Mouse (Mus musculus) heart, postnatal 0 days (tissue): ENCODE results near the gene Ufl1. TPM values are rescaled to one million over a fixed set of nuclear protein-coding genes. Genes with fewer than 3 reads are reported as not detected.

Experiments
- ATAC-seq: fragments of 200-750 bp; cut with Nextera tagmentation; 2 replicates; pipeline ENCODE4 v1.8.0; 2017; ENCODE audit warnings: low read depth, moderate number of reproducible peaks, moderate library complexity; ENCODE audit not compliant: insufficient read depth
- DNase-seq: peaks from one replicate; pipeline ENCODE4 v3.0.0-alpha.2; 2016; ENCODE audit warnings: low spot score
- H3K27ac ChIP-seq: fragments of 300-500 bp; sonication (generic); 2 replicates; pipeline ENCODE4 v1.5.1; 2014; ENCODE audit warnings: low read depth, mild to moderate bottlenecking
- H3K27me3 ChIP-seq: fragments of 300-500 bp; sonication (generic); 2 replicates; pipeline ENCODE4 v1.6.1; 2014; ENCODE audit warnings: low read length, mixed read lengths; ENCODE audit not compliant: control insufficient read depth, insufficient read depth
- H3K36me3 ChIP-seq: fragments of 300-500 bp; sonication (generic); replicated peaks from 2 replicates; pipeline ENCODE4 v1.6.1; 2014; ENCODE audit warnings: low read length, mixed read lengths; ENCODE audit not compliant: control insufficient read depth, insufficient read depth
- H3K4me1 ChIP-seq: fragments of 300-500 bp; sonication (generic); 2 replicates; pipeline ENCODE4 v1.6.1; 2014; ENCODE audit warnings: antibody characterized with exemption; ENCODE audit not compliant: control insufficient read depth, insufficient read depth
- H3K4me2 ChIP-seq: fragments of 300-500 bp; sonication (generic); 2 replicates; pipeline ENCODE4 v1.6.1; 2014; ENCODE audit warnings: low read depth, mild to moderate bottlenecking, low read length, moderate library complexity
- H3K4me3 ChIP-seq: fragments of 300-500 bp; sonication (generic); 2 replicates; pipeline ENCODE4 v1.5.1; 2014; ENCODE audit warnings: low read depth, low read length
- H3K9ac ChIP-seq: fragments of 300-500 bp; sonication (generic); replicated peaks from 2 replicates; pipeline ENCODE4 v1.6.1; 2014; ENCODE audit warnings: low read depth, low read length, mixed read lengths
- H3K9me3 ChIP-seq: fragments of 300-500 bp; sonication (generic); replicated peaks from 2 replicates; pipeline ENCODE4 v1.6.1; 2016; ENCODE audit warnings: low read length; ENCODE audit not compliant: control insufficient read depth
- CTCF ChIP-seq: IDR thresholded peaks from 2 replicates; pipeline ENCODE4 v1.5.1; 2016; ENCODE audit warnings: antibody characterized with exemption, control low read depth, low read depth
- EP300 ChIP-seq: IDR thresholded peaks from 2 replicates; pipeline ENCODE4 v1.6.1; 2016; ENCODE audit warnings: antibody characterized with exemption, low read depth
- WGBS: fragments of 180-500 bp; shearing (Covaris S2); extraction: QIAGEN DNeasy Blood & Tissue Kit; methylation state at CpG from one replicate; pipeline ENCODE4 v1.1.7; 2014; 5-methylcytosine and 5-hydroxymethylcytosine counted together
- polyA plus RNA-seq: library from polyadenylated mRNA; unstranded; fragments of >200 nt; fragmentation: Nextera tagmentation; extraction: Ambion mirVana; gene quantifications from 2 replicates; pipeline ENCODE4 v1.2.1, GENCODE M21; 2015
- total RNA-seq: library from RNA; depleted of rRNA; stranded (reverse); fragments of >200 nt; gene quantifications from 2 replicates; pipeline ENCODE4 v1.2.3, GENCODE M21; 2014; ENCODE audit warnings: low replicate concordance; rRNA removed

Ufl1 gene
- total and polyA plus RNA-seq, 2 experiments from 2014 or later = 3.5 to 46.3 TPM

GRCm38 (mm10) chr4:25213451-25213850, 68.2 kb downstream of the Ufl1 start:
- ATAC-seq (no peak), DNase-seq (no peak)
- Histone ChIP-seq H3K9me3 (no peaks in the 10 kb centered on the region), H3K27ac (no peak overlapping the region), H3K27me3 (no peaks in the 10 kb centered on the region), H3K4me2 (no peak overlapping the region), H3K4me3 (no peak overlapping the region), H3K4me1 (no peaks in the 10 kb centered on the region), H3K36me3 (no peaks in the 10 kb centered on the region), H3K9ac (no peak overlapping the region)
- no peak for TF ChIP-seq EP300
- no peak for TF ChIP-seq CTCF
- WGBS = 43% methylated on average over 5 of the region's 5 CpGs

GRCm38 (mm10) chr4:25206166-25206565, 75.5 kb downstream of the Ufl1 start:
- ATAC-seq = no peak
- TF ChIP-seq EP300 (no peak), CTCF (no peak)
- Histone ChIP-seq H3K9ac (no peak overlapping the region), H3K9me3 (no peaks in the 10 kb centered on the region), H3K4me1 (no peaks in the 10 kb centered on the region), H3K27me3 (no peaks in the 10 kb centered on the region), H3K4me2 (no peak overlapping the region), H3K36me3 (no peaks in the 10 kb centered on the region), H3K27ac (no peak overlapping the region), H3K4me3 (no peak overlapping the region)
- no peak for DNase-seq
- 74% methylated on average over 4 of the region's 4 CpGs for WGBS

Other genes with a start within 250 kb of the Ufl1 start
- 0.27 TPM in 1 of 2 replicates, not detected in the other for gene Fhl5, start 38.9 kb downstream of the Ufl1 start, total RNA-seq
- gene Fhl5, start 38.9 kb downstream of the Ufl1 start, polyA plus RNA-seq = not detected in 2 replicates